Mouse (Mus musculus) cerebellum, adult 2 months (tissue): Measurements from ENCODE around the gene Gemin6. TPM values are rescaled to one million over a fixed set of nuclear protein-coding genes. Genes with fewer than 3 reads are reported as not detected.
A peak's percentile ranks its signal among the peaks of the same experiment; 100 is the strongest.
"Not testable (repeated sequence)": the region's sequence is repeated elsewhere in the genome, so short reads cannot be mapped to it uniquely, and the experiment has no call there.

ENCODE experiments used
- DNase-seq, 2 experiments: peaks; one replicate each; pipeline ENCODE4 v3.0.0; 2021
- H3K27ac ChIP-seq: fragments of 200-500 bp; 2 replicates; pipeline ENCODE4 v1.5.1; 2012; ENCODE audit warnings: low read length, control low read depth, inconsistent platforms; ENCODE audit not compliant: insufficient read depth
- H3K27me3 ChIP-seq: fragments of 200-500 bp; 2 replicates; pipeline ENCODE4 v1.6.1; 2012; ENCODE audit warnings: inconsistent platforms, mild to moderate bottlenecking, low read length, moderate library complexity; ENCODE audit not compliant: control insufficient read depth, insufficient read depth
- H3K4me1 ChIP-seq: fragments of 200-500 bp; 2 replicates; pipeline ENCODE4 v1.6.1; 2011; ENCODE audit warnings: low read length; ENCODE audit not compliant: control insufficient read depth, insufficient read depth
- H3K4me3 ChIP-seq: fragments of 200-500 bp; replicated peaks from 2 replicates; pipeline ENCODE3; 2011; ENCODE audit warnings: mild to moderate bottlenecking, low read depth, low read length, control low read depth; ENCODE audit not compliant: insufficient read depth
- CTCF ChIP-seq: fragments of 200-500 bp; IDR thresholded peaks from 2 replicates; pipeline ENCODE4 v1.5.1; 2011; ENCODE audit warnings: low read depth, mild to moderate bottlenecking, control low read depth, low read length, moderate library complexity, borderline replicate concordance; ENCODE audit not compliant: insufficient read depth
- POLR2A ChIP-seq: fragments of 200-500 bp; IDR thresholded peaks from 2 replicates; pipeline ENCODE4 v1.6.1; 2011; ENCODE audit warnings: low read length, control low read depth, borderline replicate concordance; ENCODE audit not compliant: insufficient read depth
- WGBS: fragments of 180-500 bp; shearing (Covaris S2); methylation state at CpG from one replicate; pipeline ENCODE4 v1.1.7; 2018; 5-methylcytosine and 5-hydroxymethylcytosine counted together
- polyA plus RNA-seq: library from polyadenylated mRNA; depleted of rRNA; stranded (reverse); fragments of >200 nt; gene quantifications from 2 replicates; pipeline ENCODE4 v1.2.3, GENCODE M21; 2012; rRNA removed

Gemin6 gene
- polyA plus RNA-seq, 1 experiment: 6.0 TPM

GRCm38 (mm10) chr17:80241594-80241993 is 17.4 kb downstream of the Gemin6 start:
- WGBS: 82% methylated on average over 9 of the region's 9 CpGs
- no peak for DNase-seq

GRCm38 (mm10) chr17:80243116-80243515 is 18.9 kb downstream of the Gemin6 start:
- H3K27me3 ChIP-seq: no peaks in the 10 kb centered on the region
- 67% methylated on average over 13 of the region's 13 CpGs for WGBS

More at GRCm38 (mm10) chr17:80241594-80241993, 17.4 kb downstream of the Gemin6 start:
- Histone ChIP-seq H3K4me1 (no peaks in the 10 kb centered on the region), H3K27ac (no peak overlapping the region), H3K27me3 (no peaks in the 10 kb centered on the region), H3K4me3 (no peak overlapping the region)
- TF ChIP-seq POLR2A (no peak), CTCF (no peak)

DNA sequence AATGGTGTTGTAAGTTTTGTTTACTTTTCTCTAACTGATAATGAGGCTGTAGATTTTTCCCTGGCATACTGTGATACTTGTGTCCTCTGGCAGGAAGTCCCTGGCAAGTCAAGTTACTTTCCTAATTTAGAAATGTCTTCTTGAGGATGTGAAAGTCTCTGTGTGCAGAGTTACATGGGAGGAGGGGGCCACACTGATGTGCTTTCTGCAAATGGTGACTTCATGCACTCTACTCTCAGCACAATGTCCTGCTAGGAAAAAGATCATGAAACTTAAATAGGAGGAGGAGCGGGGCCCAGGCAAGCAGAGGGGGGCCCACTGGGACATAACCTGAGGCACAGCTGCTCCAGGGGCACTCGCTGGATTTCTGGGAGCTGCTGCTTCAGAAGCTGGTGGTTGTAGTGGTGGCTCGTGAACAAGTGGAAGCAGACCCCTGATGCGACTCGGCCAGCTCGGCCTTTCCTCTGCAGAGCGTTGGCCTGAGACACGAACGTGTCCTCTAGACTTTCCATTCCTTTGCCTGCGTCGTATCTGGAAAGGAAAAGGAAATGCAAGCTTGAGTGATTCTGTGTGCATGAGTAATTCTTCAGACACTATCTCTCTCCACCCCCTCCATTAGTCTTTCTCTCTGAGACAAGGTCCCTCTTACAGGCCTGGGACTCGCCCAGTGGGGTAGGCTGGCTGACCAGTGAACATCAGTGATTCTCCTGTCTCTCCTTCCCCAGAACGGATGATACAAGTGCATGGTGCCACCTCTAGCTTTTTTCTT is 28.7 kb downstream of the Gemin6 start:
- Histone ChIP-seq H3K4me3 (no peak overlapping the region), H3K27ac (no peak overlapping the region), H3K27me3 (no peaks in the 10 kb centered on the region), H3K4me1 (no peaks in the 10 kb centered on the region)
- WGBS: 69% methylated on average over 13 of the region's 13 CpGs
- TF ChIP-seq POLR2A: no peak
- no peak for TF ChIP-seq CTCF
- DNase-seq: no peak

More at GRCm38 (mm10) chr17:80243116-80243515, 18.9 kb downstream of the Gemin6 start:
- TF ChIP-seq POLR2A (no peak), CTCF (no peak)
- Histone ChIP-seq H3K4me1 (no peaks in the 10 kb centered on the region), H3K4me3 (no peak overlapping the region), H3K27ac (no peak overlapping the region)
- no peak for DNase-seq

GRCm38 (mm10) chr17:80254421-80254820 is 30.2 kb downstream of the Gemin6 start:
- no peak overlapping the region for H3K27ac ChIP-seq
- no peaks in the 10 kb centered on the region for H3K27me3 ChIP-seq
- DNase-seq: no peak
- TF ChIP-seq CTCF (no peak), POLR2A (no peak)
- no peak overlapping the region for H3K4me3 ChIP-seq
- 97% methylated on average over 5 of the region's 5 CpGs for WGBS
- H3K4me1 ChIP-seq: no peaks in the 10 kb centered on the region

DNA sequence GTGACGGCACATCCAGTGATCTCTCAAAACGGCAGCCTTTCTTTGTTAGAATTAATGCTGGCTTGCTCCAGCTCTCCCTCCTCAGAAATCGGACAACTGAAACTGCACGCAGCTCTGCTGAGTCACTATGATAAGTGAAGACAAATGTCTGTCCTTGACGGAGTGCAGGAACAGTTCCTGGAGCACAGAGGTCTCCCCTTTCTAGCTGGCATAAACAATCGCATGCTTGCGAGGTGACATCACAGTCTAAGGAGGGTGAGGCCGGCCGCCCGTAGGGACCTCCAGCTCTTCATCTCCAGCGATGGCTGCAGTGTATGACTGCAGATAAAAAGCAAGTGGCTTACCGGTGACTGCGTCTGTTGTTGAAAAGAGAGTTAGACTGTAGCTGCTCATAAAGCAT is 31.0 kb downstream of the Gemin6 start:
- no peaks in the 10 kb centered on the region for H3K27me3 ChIP-seq
- DNase-seq: no peak
- WGBS: 77% methylated on average over 13 of the region's 13 CpGs
- TF ChIP-seq CTCF: no peak
- no peak for TF ChIP-seq POLR2A
- no peak overlapping the region for H3K4me3 ChIP-seq
- no peaks in the 10 kb centered on the region for H3K4me1 ChIP-seq
- H3K27ac ChIP-seq: no peak overlapping the region

DNA sequence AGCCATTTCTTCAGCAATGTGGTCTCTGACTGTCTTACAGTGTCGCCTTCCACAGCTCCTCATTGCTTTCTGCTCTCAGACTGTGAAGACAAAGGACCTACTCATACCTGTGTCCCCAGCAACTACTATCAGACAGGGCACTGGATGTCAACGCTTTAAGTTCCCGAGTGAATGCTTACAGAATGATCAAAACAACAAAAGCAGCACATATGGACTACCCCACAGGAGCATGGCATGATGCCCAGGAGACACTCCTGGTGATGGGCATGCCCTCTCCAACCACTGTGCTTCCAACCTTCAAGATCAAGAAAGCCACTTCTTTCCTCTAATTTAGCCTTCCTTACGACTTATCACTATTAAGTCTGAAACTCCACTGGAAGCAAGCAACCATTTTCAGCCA is 42.8 kb downstream of the Gemin6 start:
- TF ChIP-seq CTCF (no peak), POLR2A (no peak)

GRCm38 (mm10) chr17:80268151-80268550 is 43.9 kb downstream of the Gemin6 start:
- no peak for DNase-seq
- TF ChIP-seq POLR2A: no peak
- Histone ChIP-seq H3K4me3 (no peak overlapping the region), H3K4me1 (peaks cover 8% of the 10 kb centered on the region), H3K27me3 (no peaks in the 10 kb centered on the region), H3K27ac (no peak overlapping the region)
- WGBS: 98% methylated on average over 3 of the region's 3 CpGs

More for the DNA sequence above, 42.8 kb downstream of the Gemin6 start:
- no peak overlapping the region for H3K27ac ChIP-seq
- DNase-seq: peak; percentile 72 to 78
- 33% methylated on average over 4 of the region's 4 CpGs for WGBS
- H3K27me3 ChIP-seq: no peaks in the 10 kb centered on the region
- H3K4me3 ChIP-seq: no peak overlapping the region
- peaks cover 8% of the 10 kb centered on the region for H3K4me1 ChIP-seq

DNA sequence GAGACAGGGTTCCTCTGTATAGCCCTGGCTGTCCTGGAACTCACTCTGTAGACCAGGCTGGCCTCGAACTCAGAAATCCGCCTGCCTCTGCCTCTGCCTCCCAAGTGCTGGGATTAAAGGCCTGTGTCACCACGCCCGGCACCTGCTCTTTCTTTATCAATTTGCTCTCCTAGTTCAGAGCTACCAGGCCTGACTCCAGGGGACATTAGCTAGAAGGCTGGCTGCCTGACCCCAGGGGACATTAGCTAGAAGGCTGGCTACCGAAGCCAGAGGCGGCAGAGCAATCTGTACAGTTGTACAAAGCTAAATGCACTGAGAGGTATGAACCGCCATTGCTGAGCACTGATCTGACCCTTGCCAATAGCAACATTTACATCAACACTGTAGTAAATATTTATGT is 46.4 kb downstream of the Gemin6 start:
- WGBS: 93% methylated on average over 7 of the region's 7 CpGs
- not testable (repeated sequence) for H3K27me3 ChIP-seq, H3K4me1 ChIP-seq, H3K4me3 ChIP-seq, DNase-seq, H3K27ac ChIP-seq

Other genes starting within 250 kb of the Gemin6 start
- gene Hnrnpll, start 162.1 kb upstream of the Gemin6 start, polyA plus RNA-seq: 49.2 and 52.7 TPM in 2 replicates
- gene Galm, start 97.0 kb upstream of the Gemin6 start, polyA plus RNA-seq: 3.4 and 4.3 TPM in 2 replicates
- 124 and 136 TPM in 2 replicates for gene Srsf7, start 17.1 kb upstream of the Gemin6 start, polyA plus RNA-seq
- 0.05 and 0.13 TPM in 2 replicates for gene Ttc39d, start 17.0 kb upstream of the Gemin6 start, polyA plus RNA-seq
- gene Morn2, start 65.8 kb downstream of the Gemin6 start, polyA plus RNA-seq: 30.1 and 34.1 TPM in 2 replicates
- gene Dhx57, start 66.0 kb downstream of the Gemin6 start, polyA plus RNA-seq: 24.4 and 26.0 TPM in 2 replicates
- gene Arhgef33, start 83.0 kb downstream of the Gemin6 start, polyA plus RNA-seq: 173 and 194 TPM in 2 replicates
- gene Gm10190, start 149.1 kb downstream of the Gemin6 start, polyA plus RNA-seq: not detected in 2 replicates